Mouse (Mus musculus): Measurements from ENCODE around the gene Prkch.

The Prkch gene

GRCm38 (mm10) chr12:73583318-73583717, 1.3 kb upstream of the Prkch start:
- no peak for DNase-seq (ENCODE audit: low spot score in 2 of 2)

GRCm38 (mm10) chr12:73583813-73584609, 585 bp upstream of the Prkch start:
- peak; percentile 21 to 31 for DNase-seq (ENCODE audit: low spot score in 2 of 2)

GRCm38 (mm10) chr12:73585241-73585801, 725 bp downstream of the Prkch start:
- DNase-seq (ENCODE audit: low spot score in 2 of 2), result peak in 1 of 2 experiments; percentile 23

GRCm38 (mm10) chr12:73585850-73586249, 1.3 kb downstream of the Prkch start:
- no peak for DNase-seq (ENCODE audit: low spot score in 2 of 2)

GRCm38 (mm10) chr12:73587262-73587661, 2.7 kb downstream of the Prkch start:
- DNase-seq (ENCODE audit: low spot score in 2 of 2), result no peak

- no peak for DNase-seq (ENCODE audit: low spot score in 2 of 2)
Observed at GRCm38 (mm10) chr12:73590627-73591276, 6.2 kb downstream of the Prkch start.

GRCm38 (mm10) chr12:73591625-73592024, 7.0 kb downstream of the Prkch start:
- peak in 1 of 2 experiments; percentile 37 for DNase-seq (ENCODE audit: low spot score in 2 of 2)

- DNase-seq (ENCODE audit: low spot score in 2 of 2), result no peak
Observed at GRCm38 (mm10) chr12:73593021-73593798, 8.6 kb downstream of the Prkch start.

GRCm38 (mm10) chr12:73594177-73594745, 9.7 kb downstream of the Prkch start:
- no peak for DNase-seq (ENCODE audit: low spot score in 2 of 2)

- DNase-seq (ENCODE audit: low spot score in 2 of 2), result no peak
Observed at GRCm38 (mm10) chr12:73595226-73595625, 10.6 kb downstream of the Prkch start.

GRCm38 (mm10) chr12:73598241-73598640, 13.6 kb downstream of the Prkch start:
- DNase-seq (ENCODE audit: low spot score in 2 of 2), result peak; percentile 51 to 57

- DNase-seq (ENCODE audit: low spot score in 2 of 2), result no peak
Observed at GRCm38 (mm10) chr12:73600457-73600856, 15.9 kb downstream of the Prkch start.

- no peak for DNase-seq (ENCODE audit: low spot score in 2 of 2)
Observed at GRCm38 (mm10) chr12:73602974-73603373, 18.4 kb downstream of the Prkch start.

- DNase-seq (ENCODE audit: low spot score in 2 of 2), result no peak
Observed at GRCm38 (mm10) chr12:73603653-73604052, 19.1 kb downstream of the Prkch start.

- DNase-seq (ENCODE audit: low spot score in 2 of 2), result no peak
Observed at GRCm38 (mm10) chr12:73604762-73605161, 20.2 kb downstream of the Prkch start.

GRCm38 (mm10) chr12:73605174-73605573, 20.6 kb downstream of the Prkch start:
- DNase-seq (ENCODE audit: low spot score in 2 of 2), result no peak

- DNase-seq (ENCODE audit: low spot score in 2 of 2), result no peak
Observed at GRCm38 (mm10) chr12:73607381-73608064, 22.9 kb downstream of the Prkch start.

GRCm38 (mm10) chr12:73608065-73608397, 23.4 kb downstream of the Prkch start:
- no peak for DNase-seq (ENCODE audit: low spot score in 2 of 2)

GRCm38 (mm10) chr12:73609262-73609661, 24.7 kb downstream of the Prkch start:
- no peak for DNase-seq (ENCODE audit: low spot score in 2 of 2)

- DNase-seq (ENCODE audit: low spot score in 2 of 2), result no peak
Observed at GRCm38 (mm10) chr12:73609676-73610545, 25.3 kb downstream of the Prkch start.
